Mouse (Mus musculus) cerebellum, postnatal 14 days (tissue): ENCODE measurements around the gene Dmrt2.

Experiments
- DNase-seq, 2 experiments: peaks; one replicate each; pipeline ENCODE4 v3.0.0; 2021; ENCODE audit warnings: mixed read lengths in 2 of 2

Dmrt2 gene

GRCm38 (mm10) chr19:25672101-25672950 is at the start of gene Dmrt2:
TSS of gene Dmrt2 (plus strand) at chr19:25672411.
- DNase-seq, result peak; percentile 73 to 79

DNA sequence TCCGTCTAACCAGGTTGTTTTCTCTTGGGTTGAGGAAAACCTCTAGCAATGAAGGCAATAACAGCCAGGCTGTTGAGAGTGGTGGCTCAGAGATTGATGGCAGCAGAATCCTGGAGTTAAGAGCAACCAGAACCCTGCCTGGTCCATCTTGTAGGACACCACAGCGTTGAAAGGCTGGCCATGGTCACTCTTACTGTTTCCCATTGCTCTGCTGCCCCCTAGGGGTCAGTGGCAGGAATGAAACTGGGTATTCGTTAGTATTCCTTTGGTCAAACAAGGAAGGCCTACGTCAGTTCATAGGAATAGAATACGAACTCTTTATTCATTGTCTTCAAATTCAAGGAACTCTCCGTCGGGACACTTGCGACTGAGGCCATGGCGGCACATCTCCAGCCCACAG is 43.7 kb upstream of the Dmrt2 start:
- peak; percentile 84 to 88 for DNase-seq

GRCm38 (mm10) chr19:25635119-25635518 is 37.1 kb upstream of the Dmrt2 start:
- DNase-seq, result no peak

DNA sequence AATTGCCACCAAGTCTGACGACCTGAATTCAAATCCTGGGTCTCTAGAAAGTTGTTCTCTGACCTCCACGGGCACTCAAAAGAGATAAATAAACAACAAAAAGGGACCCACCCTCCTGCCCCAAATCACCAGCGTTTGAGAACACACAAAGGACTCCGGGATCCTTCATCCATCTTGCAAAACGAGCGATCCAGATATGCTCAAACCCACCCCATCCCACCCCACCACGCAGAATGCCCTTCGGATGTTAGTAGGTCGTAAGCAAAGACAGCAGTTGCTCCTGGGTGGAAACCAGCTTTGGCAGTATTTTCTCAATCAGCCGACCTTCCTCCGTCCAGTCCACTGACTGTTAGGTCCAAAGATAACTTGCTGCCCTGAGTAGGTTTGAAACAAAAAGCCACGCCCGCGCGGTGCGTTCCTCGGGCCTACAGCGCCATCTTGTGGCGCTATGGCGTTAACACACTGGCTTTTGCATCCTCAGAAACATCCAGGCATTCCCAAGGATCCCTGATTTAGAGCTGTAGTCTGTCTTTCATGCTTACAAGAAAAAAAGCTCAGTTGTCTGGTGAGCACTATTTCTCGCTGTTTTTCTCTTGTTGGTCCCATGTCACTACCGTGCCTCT is 36.5 kb upstream of the Dmrt2 start:
- peak; percentile 80 for DNase-seq

- DNase-seq, result no peak
These were observed 33.3 kb upstream of the Dmrt2 start for GRCm38 (mm10) chr19:25638766-25639361.

GRCm38 (mm10) chr19:25641786-25642185 is 30.4 kb upstream of the Dmrt2 start:
- DNase-seq, result no peak

DNA sequence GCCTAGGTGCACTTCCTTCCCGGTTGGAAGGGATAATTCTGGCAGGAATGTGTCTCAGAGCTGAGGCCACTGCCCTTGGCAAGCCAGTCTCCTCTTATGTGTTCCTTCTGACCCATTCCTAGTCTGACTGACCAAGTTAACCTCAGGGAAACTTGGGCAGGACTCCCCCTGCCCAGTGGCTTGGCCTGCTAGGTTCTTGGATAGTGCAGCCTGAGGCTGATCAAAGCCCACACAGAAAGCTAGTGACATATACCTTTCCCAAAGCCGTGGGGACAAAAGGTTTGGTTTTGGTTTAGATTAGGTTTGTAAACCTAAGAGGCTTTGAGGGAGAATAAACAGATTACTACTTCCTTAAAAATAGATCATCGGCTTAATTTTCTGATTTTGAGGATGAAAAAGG is 25.1 kb upstream of the Dmrt2 start:
- no peak for DNase-seq

GRCm38 (mm10) chr19:25648701-25649100 is 23.5 kb upstream of the Dmrt2 start:
- no peak for DNase-seq

DNA sequence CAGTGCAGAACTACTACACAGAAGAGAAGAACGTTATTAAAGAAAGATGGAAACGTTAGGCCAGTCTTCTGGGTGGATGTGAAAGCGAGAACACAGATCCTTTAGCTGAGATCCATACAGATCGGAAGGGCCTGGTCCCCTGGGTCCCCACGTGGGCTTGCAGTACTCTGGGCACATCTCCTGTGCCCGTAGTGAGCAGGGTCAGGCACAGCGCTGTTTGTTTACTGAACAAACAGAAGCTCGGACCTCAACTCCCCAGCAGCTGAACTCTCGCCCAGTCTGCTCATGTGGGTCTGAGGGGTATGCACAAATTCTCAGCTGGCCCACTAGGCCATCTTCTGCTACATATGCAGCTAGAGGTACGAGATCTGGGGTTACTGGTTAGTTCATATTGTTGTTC is 21.7 kb upstream of the Dmrt2 start:
- no peak for DNase-seq

GRCm38 (mm10) chr19:25652560-25652959 is 19.7 kb upstream of the Dmrt2 start:
- no peak for DNase-seq

DNA sequence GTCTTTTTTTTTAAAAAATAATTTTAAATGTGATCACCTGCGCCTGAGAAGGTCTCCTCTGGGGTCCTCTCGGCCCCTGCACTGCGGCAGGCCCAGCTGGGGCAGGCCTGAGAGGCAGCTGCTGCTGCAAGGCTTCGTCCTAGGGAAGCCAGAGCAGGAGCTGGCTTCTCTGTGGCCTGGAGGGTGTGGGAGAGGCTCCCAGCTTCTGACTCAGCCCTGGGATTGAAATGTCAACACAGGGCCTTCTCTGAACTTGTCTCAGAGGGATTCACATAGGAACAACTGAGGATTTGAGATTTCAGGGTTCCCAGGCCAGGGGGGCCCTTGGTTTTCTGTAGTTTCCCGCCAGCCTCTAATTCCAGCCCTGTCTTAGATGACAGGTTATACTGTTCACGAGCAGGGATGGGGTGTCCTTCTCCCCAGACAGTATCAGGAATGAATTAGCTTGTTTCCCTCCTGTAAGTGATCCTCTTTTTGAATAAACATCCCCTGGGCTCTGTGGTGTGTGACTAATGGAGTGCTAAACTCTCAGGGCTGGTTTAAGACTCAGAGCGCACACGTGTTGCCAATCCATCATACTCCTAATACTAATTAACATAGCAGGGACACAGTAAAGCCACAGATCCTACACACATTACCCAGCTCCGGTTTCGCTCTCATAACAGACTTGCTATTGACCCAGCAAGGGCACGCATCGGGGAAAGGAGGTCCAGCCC is 18.0 kb upstream of the Dmrt2 start:
- DNase-seq, result no peak

GRCm38 (mm10) chr19:25665486-25666339 is 6.5 kb upstream of the Dmrt2 start:
- DNase-seq, result peak in 1 of 2 experiments; percentile 12

DNA sequence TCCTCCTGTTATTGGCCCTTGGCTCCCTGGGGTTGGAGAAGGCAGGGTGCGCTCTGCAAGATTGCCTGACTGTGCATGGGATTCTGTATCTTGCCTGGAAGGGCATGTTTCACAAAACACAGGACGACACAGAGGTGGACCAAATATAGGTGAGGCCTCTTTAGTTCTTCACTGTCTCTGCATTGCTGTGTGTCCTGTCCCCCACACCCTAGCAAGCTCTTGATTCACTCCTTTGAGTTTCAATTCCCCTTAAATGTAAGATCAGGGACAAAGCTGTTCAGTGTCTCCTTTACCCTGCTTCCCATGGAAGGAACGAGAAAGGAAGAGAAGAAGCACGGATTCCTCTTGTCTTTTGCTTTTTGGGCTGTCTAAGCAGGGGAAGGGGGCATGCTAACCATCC is 4.4 kb upstream of the Dmrt2 start:
- DNase-seq, result no peak

GRCm38 (mm10) chr19:25669593-25670248 is 2.5 kb upstream of the Dmrt2 start:
- no peak for DNase-seq

- DNase-seq, result peak in 1 of 2 experiments; percentile 25
These were observed 1.5 kb upstream of the Dmrt2 start for GRCm38 (mm10) chr19:25670571-25671285.

GRCm38 (mm10) chr19:25671681-25672080 is 530 bp upstream of the Dmrt2 start:
- DNase-seq, result no peak

- peak; percentile 21 to 27 for DNase-seq
These were observed 1.2 kb downstream of the Dmrt2 start for GRCm38 (mm10) chr19:25673224-25674055.

GRCm38 (mm10) chr19:25674056-25674420 is 1.8 kb downstream of the Dmrt2 start:
- no peak for DNase-seq

GRCm38 (mm10) chr19:25674744-25675143 is 2.5 kb downstream of the Dmrt2 start:
- DNase-seq, result no peak

GRCm38 (mm10) chr19:25675866-25676440 is 3.7 kb downstream of the Dmrt2 start:
- DNase-seq, result no peak
